Mouse (Mus musculus) forebrain, embryonic 12.5 days (tissue): Measurements from ENCODE around the gene Fscn2. TPM values are rescaled to one million over a fixed set of nuclear protein-coding genes. Genes with fewer than 3 reads are reported as not detected.
"Not testable (repeated sequence)": the region's sequence is repeated elsewhere in the genome, so short reads cannot be mapped to it uniquely, and the experiment has no call there.

Experiments
- ATAC-seq: fragments of 200-750 bp; cut with Nextera tagmentation; 2 replicates; pipeline ENCODE4 v1.8.0; 2017; ENCODE audit warnings: moderate TSS enrichment; ENCODE audit not compliant: low FRiP score
- H3K27ac ChIP-seq: fragments of 300-500 bp; sonication (generic); 2 replicates; pipeline ENCODE4 v1.5.1; 2016; ENCODE audit warnings: mild to moderate bottlenecking
- H3K27me3 ChIP-seq: fragments of 300-500 bp; sonication (generic); 2 replicates; pipeline ENCODE4 v1.6.1; 2016; ENCODE audit warnings: mild to moderate bottlenecking
- H3K36me3 ChIP-seq: fragments of 300-500 bp; sonication (generic); replicated peaks from 2 replicates; pipeline ENCODE4 v1.6.1; 2016; ENCODE audit warnings: mild to moderate bottlenecking
- H3K4me1 ChIP-seq: fragments of 300-500 bp; sonication (generic); 2 replicates; pipeline ENCODE4 v1.6.1; 2016
- H3K4me2 ChIP-seq: fragments of 300-500 bp; sonication (generic); 2 replicates; pipeline ENCODE4 v1.6.1; 2016; ENCODE audit warnings: mild to moderate bottlenecking, moderate library complexity
- H3K4me3 ChIP-seq: fragments of 300-500 bp; sonication (generic); replicated peaks from 2 replicates; pipeline ENCODE4 v1.5.1; 2016; ENCODE audit warnings: mild to moderate bottlenecking
- H3K9ac ChIP-seq: fragments of 300-500 bp; sonication (generic); 2 replicates; pipeline ENCODE4 v1.6.1; 2016; ENCODE audit warnings: mild to moderate bottlenecking
- H3K9me3 ChIP-seq: fragments of 300-500 bp; sonication (generic); 2 replicates; pipeline ENCODE4 v1.6.1; 2016
- WGBS: fragments of 180-500 bp; shearing (Covaris S2); methylation state at CpG from one replicate; pipeline ENCODE4 v1.1.7; 2016; 5-methylcytosine and 5-hydroxymethylcytosine counted together
- polyA plus RNA-seq: library from polyadenylated mRNA; unstranded; fragments of >200 nt; fragmentation: Nextera tagmentation; extraction: Ambion mirVana; gene quantifications from 2 replicates; pipeline ENCODE4 v1.2.1, GENCODE M21; 2016

The Fscn2 gene
- polyA plus RNA-seq, 1 experiment from 2014 or later: 0.91 TPM

DNA sequence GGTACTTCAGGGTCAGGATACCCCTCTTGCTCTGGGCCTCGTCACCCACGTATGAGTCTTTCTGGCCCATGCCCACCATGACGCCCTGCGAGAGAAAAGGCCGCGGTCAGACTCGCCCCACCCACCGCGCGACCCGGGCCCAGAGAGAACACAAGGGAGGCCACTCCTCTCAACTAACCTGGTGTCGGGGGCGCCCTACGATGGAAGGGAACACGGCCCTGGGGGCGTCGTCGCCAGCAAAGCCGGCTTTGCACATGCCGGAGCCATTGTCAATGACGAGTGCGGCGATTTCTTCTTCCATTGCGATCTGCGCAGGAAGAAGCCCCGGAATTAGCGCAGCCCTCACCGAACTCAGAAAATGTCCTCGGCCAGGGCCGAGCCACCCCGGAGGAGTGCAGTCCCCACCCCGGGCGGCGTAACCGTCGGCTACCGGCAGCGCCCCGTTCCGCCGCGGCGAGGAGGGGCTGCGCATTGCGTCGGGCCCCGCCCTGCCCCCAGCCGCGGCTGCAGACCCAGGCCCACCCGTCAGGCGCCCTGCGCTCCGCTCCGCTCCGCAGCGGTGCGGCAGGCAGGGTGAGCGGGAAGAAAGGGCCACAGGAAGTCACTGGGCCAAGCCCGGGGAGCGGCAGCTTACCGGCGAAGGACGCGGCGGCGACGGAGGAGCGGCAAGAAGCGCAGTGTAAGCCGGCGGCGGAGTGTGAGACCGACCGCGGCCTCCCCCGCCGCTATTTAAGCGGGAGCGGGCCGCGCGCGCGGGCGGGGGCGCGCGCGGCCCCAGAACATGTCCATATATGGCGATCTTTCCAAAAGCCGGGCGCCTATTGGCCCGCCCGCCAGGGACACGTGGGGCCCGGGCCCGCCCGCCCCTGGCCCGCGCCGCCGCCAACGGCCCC, 13.3 kb upstream of the Fscn2 start, which contains the start of gene Actg1:
Gene Actg1 (minus strand): TSS at position 752 of the 893 bp plus-strand sequence.
- Histone ChIP-seq H3K9ac (peak within 1 kb of the TSS; percentile 100), H3K4me3 (peak within 1 kb of the TSS; percentile 100), H3K9me3 (no peaks in the 10 kb centered on the region), H3K36me3 (peaks cover 22% of the 10 kb centered on the region), H3K27ac (peak within 1 kb of the TSS; percentile 99), H3K4me2 (peak within 1 kb of the TSS; percentile 80), H3K4me1 (peaks cover 46% of the 10 kb centered on the region), H3K27me3 (no peaks in the 10 kb centered on the region)
- WGBS: 4% methylated on average over 94 of the region's 103 CpGs
- peak; percentile 87 for ATAC-seq

DNA sequence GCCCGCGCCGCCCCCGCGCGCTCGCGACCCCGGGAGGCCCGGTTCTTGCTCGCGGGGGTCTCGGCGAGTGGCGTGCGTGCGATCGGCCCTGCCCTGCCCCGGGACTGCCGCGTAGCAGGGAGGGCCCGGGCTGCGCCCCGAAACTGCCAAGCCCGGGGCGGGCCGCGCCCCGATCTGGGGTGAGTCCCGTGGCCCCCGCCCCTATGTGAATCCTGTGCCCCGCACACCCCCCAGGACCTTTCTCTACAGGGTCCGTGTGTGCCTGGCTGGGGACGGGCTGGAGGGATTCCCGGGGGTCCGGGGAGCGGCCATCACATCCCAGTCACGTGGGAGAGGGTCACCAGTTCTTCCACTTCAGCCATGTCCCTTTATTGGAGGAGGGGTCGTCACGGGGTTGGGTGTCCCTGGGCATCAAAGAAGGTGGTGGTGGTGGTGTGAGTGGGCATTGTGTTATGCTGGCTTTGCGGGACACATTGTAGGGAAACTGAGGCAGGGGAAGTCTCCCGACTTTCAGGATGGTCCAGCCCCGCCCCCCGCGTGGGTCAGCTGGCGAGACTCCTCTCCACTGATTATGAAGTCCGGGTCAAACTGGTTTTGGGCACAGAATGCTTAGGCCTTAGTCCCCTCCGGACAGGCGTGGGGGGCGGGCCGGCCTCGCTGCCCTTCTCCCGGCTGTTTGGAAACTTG, 12.5 kb upstream of the Fscn2 start:
- 6% methylated on average over 51 of the region's 53 CpGs for WGBS
- peaks cover 22% of the 10 kb centered on the region for H3K36me3 ChIP-seq
- peaks cover 53% of the 10 kb centered on the region for H3K4me1 ChIP-seq

DNA sequence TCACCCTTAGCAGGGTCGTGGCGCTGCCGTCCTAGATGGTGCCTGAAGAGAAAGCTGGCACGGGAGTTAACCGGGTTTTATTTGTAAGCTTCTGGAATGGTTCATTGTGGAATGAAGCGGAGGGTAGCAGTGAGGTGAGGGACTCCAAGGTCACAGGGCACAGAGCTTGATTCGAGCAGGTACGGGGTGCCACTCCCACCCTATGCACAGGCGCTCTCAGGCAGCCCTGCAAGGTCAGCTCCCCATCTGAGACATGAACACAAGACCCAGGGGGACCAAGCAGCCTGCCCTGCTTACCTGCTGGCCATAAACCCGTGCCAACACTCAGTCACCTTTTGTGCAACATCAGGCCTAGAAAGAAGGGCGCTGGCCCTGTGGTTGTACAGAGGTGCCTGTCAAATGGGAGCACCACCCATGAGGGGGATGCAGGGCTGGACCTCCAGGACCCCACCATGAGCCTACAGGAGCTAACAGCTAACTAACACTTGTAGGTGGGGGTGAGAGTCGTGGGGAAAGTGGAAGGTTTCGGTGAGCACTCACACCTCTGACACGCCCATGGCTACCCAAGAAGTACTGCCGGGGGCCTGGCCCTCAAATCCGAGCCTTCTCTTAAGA, 11.9 kb upstream of the Fscn2 start:
- Histone ChIP-seq H3K4me2 (peak overlapping the region; percentile 80), H3K9ac (peak overlapping the region; percentile 100), H3K36me3 (peaks cover 20% of the 10 kb centered on the region), H3K27ac (peak overlapping the region; percentile 99), H3K27me3 (no peaks in the 10 kb centered on the region), H3K9me3 (no peaks in the 10 kb centered on the region), H3K4me1 (peaks cover 53% of the 10 kb centered on the region), H3K4me3 (peak overlapping the region; percentile 100)
- WGBS: 2% methylated on average over 16 of the region's 16 CpGs
- peak; percentile 4 for ATAC-seq

More for the DNA sequence above, 12.5 kb upstream of the Fscn2 start:
- peak overlapping the region; percentile 99 for H3K27ac ChIP-seq
- H3K9me3 ChIP-seq: no peaks in the 10 kb centered on the region
- peak overlapping the region; percentile 100 for H3K4me3 ChIP-seq
- peak overlapping the region; percentile 80 for H3K4me2 ChIP-seq
- peak; percentile 54 for ATAC-seq
- no peaks in the 10 kb centered on the region for H3K27me3 ChIP-seq
- peak overlapping the region; percentile 100 for H3K9ac ChIP-seq

DNA sequence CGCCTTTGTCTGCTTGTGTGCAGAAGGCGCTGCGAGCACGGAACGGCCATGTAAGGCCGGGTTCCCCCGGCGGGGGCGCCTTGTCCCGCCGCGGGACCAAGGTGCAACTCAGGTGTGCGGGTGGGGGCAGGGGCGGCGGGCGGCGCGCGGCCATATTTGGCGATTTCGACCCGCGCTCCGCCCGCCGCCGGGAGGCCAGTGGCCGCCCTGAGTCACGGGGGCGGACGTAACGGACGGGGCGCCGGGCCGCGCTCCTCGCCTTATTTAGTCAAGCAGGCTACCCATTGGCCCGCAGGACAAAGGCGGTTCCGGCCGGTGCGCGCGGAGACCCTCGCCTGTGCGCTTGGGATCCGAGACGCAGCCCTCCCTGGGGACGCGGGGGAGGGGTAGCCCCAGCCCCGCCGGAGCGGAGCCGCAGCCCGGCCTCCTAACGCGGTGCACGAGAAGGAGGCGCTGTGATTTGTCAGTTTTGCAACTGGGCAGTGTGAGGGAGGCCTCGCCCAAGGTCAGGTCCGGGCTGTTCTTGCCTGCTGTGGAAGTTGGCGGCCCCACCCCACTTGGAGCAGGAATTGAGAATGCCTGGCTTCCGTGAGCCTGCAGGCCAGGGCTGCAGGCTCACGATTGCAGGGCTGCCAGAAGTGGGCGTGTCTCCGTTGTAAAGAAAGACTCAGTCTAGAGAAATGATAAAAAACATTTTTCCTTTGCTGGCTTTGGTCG, 11.2 kb upstream of the Fscn2 start:
- H3K9ac ChIP-seq: peak overlapping the region; percentile 100
- no peaks in the 10 kb centered on the region for H3K9me3 ChIP-seq
- peak overlapping the region; percentile 100 for H3K4me3 ChIP-seq
- H3K27ac ChIP-seq: peak overlapping the region; percentile 99
- peaks cover 51% of the 10 kb centered on the region for H3K4me1 ChIP-seq
- H3K36me3 ChIP-seq: peaks cover 14% of the 10 kb centered on the region
- under 1% methylated on average over 68 of the region's 68 CpGs for WGBS
- ATAC-seq: peak; percentile 80
- peak overlapping the region; percentile 80 for H3K4me2 ChIP-seq
- H3K27me3 ChIP-seq: no peaks in the 10 kb centered on the region

DNA sequence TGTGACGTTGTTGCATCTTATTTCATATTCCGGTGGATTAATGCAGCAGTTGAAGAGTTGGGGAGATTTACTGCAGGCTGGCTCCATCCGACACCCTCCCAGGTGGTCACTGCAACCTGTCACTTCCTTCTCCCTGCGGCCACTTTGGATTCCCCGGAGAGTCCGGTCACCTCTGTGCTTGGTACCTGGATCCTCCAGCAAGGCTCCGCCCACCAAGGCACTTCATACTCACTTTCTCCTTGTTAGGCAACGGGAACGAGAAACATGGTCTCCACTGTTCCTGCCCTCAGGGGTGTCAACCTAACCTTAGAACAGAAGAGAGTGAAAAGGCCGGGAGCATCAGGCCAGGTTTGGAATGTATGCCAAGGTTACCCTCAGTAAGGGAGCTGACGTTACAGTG, 10.6 kb upstream of the Fscn2 start:
- WGBS: 25% methylated on average over 11 of the region's 11 CpGs
- Histone ChIP-seq H3K36me3 (peaks cover 10% of the 10 kb centered on the region), H3K27ac (peak overlapping the region; percentile 99), H3K9ac (peak overlapping the region; percentile 100), H3K4me2 (peak overlapping the region; percentile 80), H3K4me3 (peak overlapping the region; percentile 100), H3K9me3 (no peaks in the 10 kb centered on the region), H3K27me3 (no peaks in the 10 kb centered on the region), H3K4me1 (peaks cover 47% of the 10 kb centered on the region)
- ATAC-seq: no peak

DNA sequence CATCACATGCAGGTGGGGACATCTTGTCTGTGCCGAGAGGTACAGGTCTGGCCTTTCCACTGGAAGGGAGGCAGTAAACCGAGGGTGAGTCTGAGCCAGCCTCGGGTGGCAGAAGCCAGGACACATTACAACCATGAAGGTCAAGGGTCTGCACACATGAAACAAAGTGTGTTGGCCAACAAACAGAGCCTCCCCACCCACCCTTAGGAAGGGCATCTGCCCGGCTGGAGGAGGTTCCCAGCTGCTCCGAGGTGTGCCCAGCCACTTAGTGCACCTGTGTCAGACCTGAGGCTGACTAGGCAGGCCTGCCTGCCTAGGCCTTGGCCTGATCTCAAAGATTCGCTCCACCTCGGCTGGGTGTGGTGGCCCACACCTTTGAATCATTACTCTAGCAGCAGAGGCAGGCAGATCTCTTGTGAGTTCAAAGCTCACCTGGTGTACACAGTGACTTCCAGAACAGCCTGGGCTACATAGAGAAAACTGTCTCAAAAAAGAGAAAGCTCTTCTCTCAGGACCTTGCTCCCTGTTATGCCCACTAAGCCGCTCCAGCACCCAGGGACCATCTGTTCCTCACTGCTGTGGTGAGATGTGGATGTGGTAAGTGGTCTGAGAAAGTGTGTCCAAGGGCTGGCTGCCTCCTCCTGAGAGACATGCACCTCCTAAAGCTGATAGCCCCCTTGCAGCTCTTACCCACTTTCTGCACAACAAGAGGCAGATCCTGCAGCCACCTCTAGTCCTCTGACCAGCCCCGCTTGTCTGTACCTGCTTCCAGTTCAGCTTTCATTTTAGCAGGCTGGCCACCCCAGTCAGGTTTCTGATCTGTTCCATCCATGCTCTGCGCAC, 9.9 kb upstream of the Fscn2 start:
- Histone ChIP-seq H3K4me2 (0 out of 2 replicates have a peak overlapping the region, but pooled peaks have one; percentile 1), H3K4me1 (peaks cover 45% of the 10 kb centered on the region), H3K9ac (peak overlapping the region; percentile 100; the same call in 1 of the 2 replicates), H3K27me3 (no peaks in the 10 kb centered on the region), H3K27ac (peak overlapping the region; percentile 99), H3K9me3 (no peaks in the 10 kb centered on the region), H3K36me3 (peaks cover 8% of the 10 kb centered on the region), H3K4me3 (no peak overlapping the region)
- ATAC-seq: no peak
- WGBS: 83% methylated on average over 10 of the region's 10 CpGs

DNA sequence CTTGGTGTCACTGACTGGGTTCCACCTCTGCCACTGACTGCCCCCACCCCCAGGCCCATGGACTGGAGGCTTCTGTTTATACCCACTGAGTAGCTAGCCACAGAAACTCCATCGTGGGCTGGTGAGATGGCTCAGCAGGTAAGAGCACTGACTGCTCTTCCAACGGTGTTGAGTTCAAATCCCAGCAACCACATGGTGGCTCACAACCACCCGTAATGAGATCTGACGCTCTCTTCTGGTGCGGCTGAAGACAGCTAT, 9.3 kb upstream of the Fscn2 start:
- 92% methylated on average over 5 of the region's 5 CpGs for WGBS

DNA sequence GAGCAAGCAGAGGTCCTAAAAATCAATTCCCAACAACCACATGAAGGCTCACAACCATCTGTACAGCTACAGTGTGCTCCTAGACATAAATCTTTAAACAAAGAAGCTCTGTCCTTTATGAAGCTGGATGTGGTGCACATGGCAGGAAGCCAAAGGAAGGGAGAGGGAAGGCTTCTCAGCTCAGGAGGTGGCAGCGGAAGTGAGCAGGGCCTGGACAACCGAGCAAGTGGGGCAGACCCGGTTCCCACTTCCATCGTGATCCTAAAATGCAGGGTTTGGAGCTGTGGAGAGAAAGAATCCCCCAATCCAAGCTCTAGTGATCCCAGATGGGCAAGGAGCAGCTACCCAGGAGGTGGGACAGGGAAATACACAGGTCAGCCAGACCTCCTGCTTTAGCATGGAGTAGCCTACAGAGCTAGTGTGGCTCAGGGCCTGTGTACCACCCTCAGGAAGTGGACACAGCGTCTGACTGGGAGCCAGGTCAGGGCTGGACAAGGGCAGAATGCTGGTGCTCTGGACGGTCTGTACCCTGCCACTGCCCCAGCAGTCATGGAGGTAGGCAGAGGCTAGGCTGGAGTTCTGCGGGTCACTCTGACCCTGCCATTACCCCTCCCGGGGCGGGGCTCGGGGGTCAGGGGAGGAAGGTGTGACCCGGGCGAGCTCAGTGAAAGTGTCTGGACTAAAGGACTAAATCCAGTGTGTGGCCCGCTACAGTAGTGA, 8.6 kb upstream of the Fscn2 start:
- no peak for ATAC-seq
- Histone ChIP-seq H3K4me2 (no peak overlapping the region), H3K4me1 (peaks cover 49% of the 10 kb centered on the region), H3K27ac (peak overlapping the region; percentile 47), H3K36me3 (no peaks in the 10 kb centered on the region), H3K9ac (peak overlapping the region; percentile 34; the same call in 1 of the 2 replicates), H3K4me3 (no peak overlapping the region), H3K9me3 (no peaks in the 10 kb centered on the region), H3K27me3 (no peaks in the 10 kb centered on the region)
- WGBS: 67% methylated on average over 13 of the region's 13 CpGs

More for the DNA sequence above, 9.3 kb upstream of the Fscn2 start:
- Histone ChIP-seq H3K27ac (peak overlapping the region; percentile 99; the same call in 1 of the 2 replicates), H3K4me2 (0 out of 2 replicates have a peak overlapping the region, but pooled peaks have one; percentile 1), H3K4me1 (peaks cover 42% of the 10 kb centered on the region)
- H3K9ac ChIP-seq, ATAC-seq, H3K27me3 ChIP-seq, H3K9me3 ChIP-seq, H3K36me3 ChIP-seq, H3K4me3 ChIP-seq: not testable (repeated sequence)

DNA sequence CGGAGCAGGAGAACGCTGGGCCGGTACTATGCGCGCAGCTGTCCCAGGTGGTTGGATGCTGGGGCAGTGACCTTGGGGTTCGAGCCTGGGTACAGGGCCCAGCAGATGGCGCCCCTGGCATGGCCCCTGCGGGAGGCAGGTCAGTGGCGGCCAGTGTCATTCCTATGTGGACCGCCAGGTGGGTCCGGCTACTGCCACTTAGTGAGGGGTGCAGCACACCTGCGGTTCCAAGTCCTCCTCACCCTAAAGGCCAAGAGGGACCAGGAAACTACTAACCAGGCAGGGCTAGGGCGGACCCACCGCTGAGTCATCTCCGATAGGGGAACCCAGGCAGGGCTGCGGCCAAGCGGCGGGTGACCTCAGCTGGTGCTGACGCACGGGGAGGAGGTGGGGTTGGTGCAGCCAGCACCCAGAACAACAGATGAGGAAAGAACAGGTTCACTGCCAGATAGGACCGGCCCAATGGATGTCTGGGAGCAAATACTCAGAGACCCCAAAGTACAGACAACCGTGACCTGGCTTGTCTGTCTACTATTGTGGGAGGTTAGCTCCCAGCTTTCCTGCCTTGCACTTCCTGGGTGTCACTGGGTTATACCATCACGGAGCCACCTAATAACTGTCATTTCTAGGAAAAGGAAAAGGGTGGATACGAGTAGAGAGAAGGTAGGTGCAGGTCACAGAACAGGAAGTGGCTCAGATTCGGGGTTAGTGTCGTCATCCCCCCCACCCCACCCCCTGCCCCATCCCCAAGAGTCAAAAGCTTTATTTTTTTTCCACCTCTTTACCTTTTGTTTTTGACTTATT, 7.6 kb upstream of the Fscn2 start:
- Histone ChIP-seq H3K27me3 (no peaks in the 10 kb centered on the region), H3K4me3 (no peak overlapping the region), H3K4me1 (peaks cover 58% of the 10 kb centered on the region), H3K27ac (no peak overlapping the region), H3K36me3 (no peaks in the 10 kb centered on the region), H3K4me2 (no peak overlapping the region), H3K9me3 (no peaks in the 10 kb centered on the region), H3K9ac (0 out of 2 replicates have a peak overlapping the region, but pooled peaks have one; percentile 25)
- WGBS: 31% methylated on average over 26 of the region's 26 CpGs
- no peak for ATAC-seq
